Comparison of ENCODE assay signal across 9 mouse cellular contexts in the genomic region with DNA sequence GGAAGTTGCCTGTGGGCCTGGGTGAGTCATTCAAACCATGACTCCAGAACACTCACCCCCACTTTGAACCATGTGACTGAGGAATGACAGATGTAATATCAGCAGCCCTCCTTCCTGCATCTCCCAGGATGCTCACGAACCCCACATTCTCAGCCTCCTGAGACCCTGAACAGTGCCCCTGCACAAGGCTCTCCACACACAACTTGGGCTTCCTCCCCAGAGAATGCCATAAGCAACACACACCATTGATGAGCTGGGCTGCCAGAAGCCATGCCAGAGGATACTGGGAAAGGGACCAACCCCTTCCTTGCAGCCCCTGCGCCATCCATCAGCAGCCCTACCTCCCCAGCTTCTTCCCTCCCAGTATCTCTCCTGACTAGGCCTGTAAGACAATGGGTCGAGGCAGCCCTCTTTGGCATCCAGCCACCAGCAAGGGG. TPM values are rescaled to one million over a fixed set of nuclear protein-coding genes. Genes with fewer than 3 reads are reported as not detected.
DNase-seq lines count a peak whose midpoint lies in the region; ATAC-seq lines count a peak whose summit lies in the region.
"Had no signal": no experiment of that assay in that cellular context is flagged by ENCODE, and none has a peak within 500 bp of the region (broad histone marks: within the 10 kb centered on the region; RNA-seq: fewer than 3 reads in every experiment).

No protein-coding gene starts in this region.

- peak overlapping the region; percentile 16; the same call in 1 of the 2 replicates for H3K4me2 ChIP-seq in liver, embryonic 11.5 days
- peak overlapping the region; percentile 72 for H3K4me2 ChIP-seq in hindbrain, embryonic 14.5 days (replicated peaks)
- H3K4me2 ChIP-seq in neural tube, embryonic 12.5 days (replicated peaks), result peak overlapping the region; percentile 91

- no peak overlapping the region for H3K9ac ChIP-seq in liver, embryonic 11.5 days (ENCODE audit: low read depth, low read length)
- H3K9ac ChIP-seq in hindbrain, embryonic 14.5 days, result peak overlapping the region; percentile 74
- peak overlapping the region; percentile 85 for H3K9ac ChIP-seq in neural tube, embryonic 12.5 days

- peaks cover 22% of the 10 kb centered on the region for H3K4me1 ChIP-seq in liver, embryonic 11.5 days (replicated peaks; ENCODE audit: control insufficient read depth, insufficient read depth, low read length)
- H3K4me1 ChIP-seq in hindbrain, embryonic 14.5 days (replicated peaks; ENCODE audit: control insufficient read depth, insufficient read depth, low read length), result peaks cover 51% of the 10 kb centered on the region
- peaks cover 54% of the 10 kb centered on the region for H3K4me1 ChIP-seq in neural tube, embryonic 12.5 days

- 52% methylated on average over 3 of the region's 3 CpGs for WGBS in liver, embryonic 11.5 days
- 41% methylated on average over 3 of the region's 3 CpGs for WGBS in hindbrain, embryonic 14.5 days
- 44% methylated on average over 3 of the region's 3 CpGs for WGBS in neural tube, embryonic 12.5 days

- no peaks in the 10 kb centered on the region for H3K36me3 ChIP-seq in liver, embryonic 11.5 days (ENCODE audit: control insufficient read depth, insufficient read depth, low read length)
- peaks cover 44% of the 10 kb centered on the region for H3K36me3 ChIP-seq in hindbrain, embryonic 14.5 days (replicated peaks; ENCODE audit: control insufficient read depth, insufficient read depth)
- peaks cover 46% of the 10 kb centered on the region for H3K36me3 ChIP-seq in neural tube, embryonic 12.5 days

- no peak overlapping the region for H3K4me3 ChIP-seq in liver, embryonic 11.5 days (ENCODE audit: low read depth, low read length)
- H3K4me3 ChIP-seq in hindbrain, embryonic 14.5 days (replicated peaks; ENCODE audit: low read length), result peak overlapping the region; percentile 66
- peak overlapping the region; percentile 78 for H3K4me3 ChIP-seq in neural tube, embryonic 12.5 days

- peak; percentile 67 for DNase-seq in cerebellum, adult 11-12 months
- no peak for DNase-seq in cerebellum, adult 9-10 months
- DNase-seq in liver, embryonic 11.5 days (ENCODE audit: low spot score), result no peak
- DNase-seq in liver, result no peak
- DNase-seq in hindbrain, embryonic 14.5 days (ENCODE audit: low spot score), result no peak
- no peak for DNase-seq in thymus, postnatal 25 days
- no peak for DNase-seq in adrenal gland, postnatal 14 days

- H3K27me3 ChIP-seq in liver, embryonic 11.5 days (replicated peaks; ENCODE audit: control insufficient read depth, insufficient read depth, low read length), result peaks cover 64% of the 10 kb centered on the region
- H3K27me3 ChIP-seq in hindbrain, embryonic 14.5 days (ENCODE audit: control insufficient read depth, insufficient read depth, low read length), result no peaks in the 10 kb centered on the region
- no peaks in the 10 kb centered on the region for H3K27me3 ChIP-seq in neural tube, embryonic 12.5 days (replicated peaks)

- H3K27ac ChIP-seq in liver, embryonic 11.5 days (ENCODE audit: low read depth, low read length), result no peak overlapping the region
- H3K27ac ChIP-seq in hindbrain, embryonic 14.5 days, result peak overlapping the region; percentile 81
- no peak overlapping the region for H3K27ac ChIP-seq in neural tube, embryonic 12.5 days

- ATAC-seq in liver, embryonic 11.5 days (replicated peaks; ENCODE audit: low FRiP score), result no peak
- no peak for ATAC-seq in hindbrain, embryonic 14.5 days (ENCODE audit: low FRiP score)
- ATAC-seq in neural tube, embryonic 12.5 days (ENCODE audit: low FRiP score, low read depth), result no peak
- ATAC-seq: activated CD4-positive, CD25-positive, alpha-beta regulatory T cell, adult 4 months had no signal

- no peaks in the 10 kb centered on the region for H3K9me3 ChIP-seq in liver, embryonic 11.5 days (ENCODE audit: control insufficient read depth, low read length)
- H3K9me3 ChIP-seq in hindbrain, embryonic 14.5 days (ENCODE audit: control insufficient read depth, low read length), result no peaks in the 10 kb centered on the region
- no peaks in the 10 kb centered on the region for H3K9me3 ChIP-seq in neural tube, embryonic 12.5 days

RNA-seq across cellular contexts. Expression of gene 1700029I15Rik, which starts 5.8 kb away (rescaled TPM):
- 0.81 and 1.7 TPM in 2 replicates for polyA plus RNA-seq in liver, embryonic 11.5 days (2014; fragmentation: Nextera tagmentation; extraction: Ambion mirVana)
- polyA plus RNA-seq in hindbrain, embryonic 14.5 days (2014; fragmentation: Nextera tagmentation; extraction: Ambion mirVana), result 2.9 and 4.2 TPM in 2 replicates
- polyA plus RNA-seq in neural tube, embryonic 12.5 days (2016; fragmentation: Nextera tagmentation; extraction: Ambion mirVana), result 5.8 and 7.3 TPM in 2 replicates
- 9.6 and 9.7 TPM in 2 replicates for total RNA-seq in adrenal gland, postnatal 14 days (2021)

RNA-seq across cellular contexts. Expression of gene Mapk8ip1, which starts 13.0 kb away (rescaled TPM):
- polyA plus RNA-seq in liver, embryonic 11.5 days (2014; fragmentation: Nextera tagmentation; extraction: Ambion mirVana), result 4.9 and 6.3 TPM in 2 replicates
- polyA plus RNA-seq in hindbrain, embryonic 14.5 days (2014; fragmentation: Nextera tagmentation; extraction: Ambion mirVana), result 68.8 and 74.5 TPM in 2 replicates
- polyA plus RNA-seq in neural tube, embryonic 12.5 days (2016; fragmentation: Nextera tagmentation; extraction: Ambion mirVana), result 144 and 154 TPM in 2 replicates
- total RNA-seq in adrenal gland, postnatal 14 days (2021), result 21.2 and 22.8 TPM in 2 replicates

RNA-seq across cellular contexts. Expression of gene Large2, which starts 13.4 kb away (rescaled TPM):
- polyA plus RNA-seq in liver, embryonic 11.5 days (2014; fragmentation: Nextera tagmentation; extraction: Ambion mirVana), result 4.2 and 5.4 TPM in 2 replicates
- polyA plus RNA-seq in hindbrain, embryonic 14.5 days (2014; fragmentation: Nextera tagmentation; extraction: Ambion mirVana), result 2.0 and 2.4 TPM in 2 replicates
- polyA plus RNA-seq in neural tube, embryonic 12.5 days (2016; fragmentation: Nextera tagmentation; extraction: Ambion mirVana), result 1.8 and 2.6 TPM in 2 replicates
- total RNA-seq in adrenal gland, postnatal 14 days (2021), result 1.6 and 2.7 TPM in 2 replicates
- polyA plus RNA-seq: activated CD4-positive, CD25-positive, alpha-beta regulatory T cell, adult 4 months had no signal

RNA-seq across cellular contexts. Expression of gene Pex16, which starts 13.6 kb away (rescaled TPM):
- polyA plus RNA-seq in liver, embryonic 11.5 days (2014; fragmentation: Nextera tagmentation; extraction: Ambion mirVana), result 26.3 and 29.3 TPM in 2 replicates
- 32.7 TPM in 2 replicates for polyA plus RNA-seq in hindbrain, embryonic 14.5 days (2014; fragmentation: Nextera tagmentation; extraction: Ambion mirVana)
- 26.5 and 28.7 TPM in 2 replicates for polyA plus RNA-seq in neural tube, embryonic 12.5 days (2016; fragmentation: Nextera tagmentation; extraction: Ambion mirVana)
- total RNA-seq in adrenal gland, postnatal 14 days (2021), result 117 and 129 TPM in 2 replicates

RNA-seq across cellular contexts. Expression of gene Cry2, which starts 45.7 kb away (rescaled TPM):
- polyA plus RNA-seq in liver, embryonic 11.5 days (2014; fragmentation: Nextera tagmentation; extraction: Ambion mirVana), result 20.6 and 22.5 TPM in 2 replicates
- 34.6 and 35.5 TPM in 2 replicates for polyA plus RNA-seq in hindbrain, embryonic 14.5 days (2014; fragmentation: Nextera tagmentation; extraction: Ambion mirVana)
- 32.7 and 33.6 TPM in 2 replicates for polyA plus RNA-seq in neural tube, embryonic 12.5 days (2016; fragmentation: Nextera tagmentation; extraction: Ambion mirVana)
- total RNA-seq in adrenal gland, postnatal 14 days (2021), result 31.8 and 37.3 TPM in 2 replicates

Comparison
In these comparisons a context has a peak if more than half of its experiments do, and no peak if none do; other contexts are left out.
1. H3K4me2 ChIP-seq: peak in every context shown above with its lines; median percentile 91 in neural tube, embryonic 12.5 days; 72 in hindbrain, embryonic 14.5 days; 16 in liver, embryonic 11.5 days.